Mouse (Mus musculus) urinary bladder, postnatal 14 days (tissue): ENCODE results near the gene S1pr1.

Experiments used
- DNase-seq: peaks from one replicate; pipeline ENCODE4 v3.0.0; 2021; ENCODE audit warnings: low spot score

Gene S1pr1

GRCm38 (mm10) chr3:115711924-115712807, 2.7 kb downstream of the S1pr1 start:
- no peak for DNase-seq

GRCm38 (mm10) chr3:115711393-115711792, 3.5 kb downstream of the S1pr1 start:
- no peak for DNase-seq

GRCm38 (mm10) chr3:115710051-115710450, 4.8 kb downstream of the S1pr1 start:
- no peak for DNase-seq

- no peak for DNase-seq
Measured at GRCm38 (mm10) chr3:115709118-115709574, 5.7 kb downstream of the S1pr1 start.

GRCm38 (mm10) chr3:115706736-115707135, 8.1 kb downstream of the S1pr1 start:
- DNase-seq: no peak

- DNase-seq: no peak
Measured at GRCm38 (mm10) chr3:115704254-115704908, 10.5 kb downstream of the S1pr1 start.

GRCm38 (mm10) chr3:115703720-115704119, 11.2 kb downstream of the S1pr1 start:
- no peak for DNase-seq

GRCm38 (mm10) chr3:115702089-115702488, 12.8 kb downstream of the S1pr1 start:
- DNase-seq: no peak

GRCm38 (mm10) chr3:115695194-115695891, 19.5 kb downstream of the S1pr1 start:
- no peak for DNase-seq

- DNase-seq: no peak
Measured at GRCm38 (mm10) chr3:115694168-115694567, 20.7 kb downstream of the S1pr1 start.

- no peak for DNase-seq
Measured at GRCm38 (mm10) chr3:115693390-115693789, 21.5 kb downstream of the S1pr1 start.

- DNase-seq: no peak
Measured at GRCm38 (mm10) chr3:115692857-115693256, 22.0 kb downstream of the S1pr1 start.

- DNase-seq: no peak
Measured at GRCm38 (mm10) chr3:115692384-115692783, 22.5 kb downstream of the S1pr1 start.

GRCm38 (mm10) chr3:115689920-115690319, 25.0 kb downstream of the S1pr1 start:
- DNase-seq: no peak

GRCm38 (mm10) chr3:115689352-115689751, 25.5 kb downstream of the S1pr1 start:
- no peak for DNase-seq

GRCm38 (mm10) chr3:115687821-115688220, 27.1 kb downstream of the S1pr1 start:
- no peak for DNase-seq

- no peak for DNase-seq
Measured at GRCm38 (mm10) chr3:115682328-115683088, 32.4 kb downstream of the S1pr1 start.

GRCm38 (mm10) chr3:115681184-115681583, 33.7 kb downstream of the S1pr1 start:
- no peak for DNase-seq

GRCm38 (mm10) chr3:115679022-115679421, 35.9 kb downstream of the S1pr1 start:
- DNase-seq: no peak

GRCm38 (mm10) chr3:115675546-115676535, 39.0 kb downstream of the S1pr1 start:
- no peak for DNase-seq

- DNase-seq: no peak
Measured at GRCm38 (mm10) chr3:115674665-115675064, 40.2 kb downstream of the S1pr1 start.
